Mouse (Mus musculus) bone marrow, adult 2 months (tissue): ENCODE data around the gene Nol9.

ENCODE experiments used
- CTCF ChIP-seq: fragments of 200-500 bp; IDR thresholded peaks from 2 replicates; pipeline ENCODE4 v1.5.1; 2011; ENCODE audit warnings: low read length, control low read depth; ENCODE audit not compliant: control insufficient read depth, insufficient read depth
- POLR2A ChIP-seq: fragments of 200-500 bp; IDR thresholded peaks from 2 replicates; pipeline ENCODE4 v1.6.1; 2011; ENCODE audit warnings: low read depth, mild to moderate bottlenecking, control low read depth, low read length, borderline replicate concordance; ENCODE audit not compliant: control insufficient read depth

DNA sequence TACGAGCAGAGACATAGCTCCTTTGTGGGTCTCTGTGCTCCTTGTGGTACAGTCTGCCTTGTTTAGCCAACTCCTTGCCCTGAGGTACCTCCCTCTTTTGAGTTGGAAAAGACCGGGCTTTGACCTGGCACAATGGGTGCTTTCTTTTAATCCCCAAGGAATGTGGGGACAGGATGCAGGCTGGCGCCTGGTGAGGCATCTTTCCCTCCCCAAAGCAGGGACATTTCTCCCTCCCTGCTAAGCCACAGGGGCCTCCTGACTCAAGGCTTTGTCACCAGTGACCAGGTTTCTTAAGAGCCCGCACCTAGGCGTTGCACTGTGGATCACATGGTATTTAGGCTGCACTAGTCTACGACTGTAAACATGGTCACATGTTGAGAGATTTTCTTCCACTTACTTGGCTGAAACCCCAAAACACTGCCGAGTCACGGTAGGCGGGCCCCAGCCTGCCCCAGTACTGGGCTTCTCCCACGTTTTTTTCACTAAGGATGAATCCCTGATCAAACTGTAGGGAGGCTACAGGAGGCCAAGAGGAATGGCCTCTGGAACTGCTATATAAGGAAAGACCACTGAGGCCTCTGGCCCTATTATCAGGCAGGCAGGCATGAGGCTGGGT lies 28.9 kb upstream of the Nol9 start:
- TF ChIP-seq CTCF = no peak
- TF ChIP-seq POLR2A = no peak
